Mouse (Mus musculus) lung, postnatal 4 days (tissue): ENCODE measurements at regions not wholly inside any gene's neighbourhood (a gene's known extent, or its start where the extent isn't known, plus 50 kb on each side); places are given as distances from the start of the nearest gene placed in this dataset.

Experiments
- DNase-seq, 2 experiments: peaks; one replicate each; pipeline ENCODE4 v3.0.0; 2021

DNA sequence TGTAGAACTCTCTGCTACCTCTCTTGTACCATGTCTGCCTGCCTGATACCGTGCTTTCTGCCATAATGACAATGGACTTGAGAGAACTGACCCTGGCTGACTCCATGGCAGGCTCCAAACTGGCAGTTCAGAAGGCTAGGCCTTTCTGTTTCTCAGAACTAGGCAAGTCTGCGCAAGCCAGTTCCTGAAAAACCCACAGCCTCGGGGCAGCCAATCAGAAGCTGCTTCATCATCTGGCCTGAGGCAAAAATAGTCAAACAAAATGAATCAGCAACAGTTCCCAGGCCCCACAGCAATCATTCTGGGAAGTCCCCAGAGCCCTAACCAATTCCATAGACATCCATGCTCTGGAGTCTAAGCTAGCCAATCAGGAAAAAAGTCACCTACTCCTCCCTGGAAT is 284.5 kb downstream of the Olfr1505 start:
- DNase-seq = no peak

DNA sequence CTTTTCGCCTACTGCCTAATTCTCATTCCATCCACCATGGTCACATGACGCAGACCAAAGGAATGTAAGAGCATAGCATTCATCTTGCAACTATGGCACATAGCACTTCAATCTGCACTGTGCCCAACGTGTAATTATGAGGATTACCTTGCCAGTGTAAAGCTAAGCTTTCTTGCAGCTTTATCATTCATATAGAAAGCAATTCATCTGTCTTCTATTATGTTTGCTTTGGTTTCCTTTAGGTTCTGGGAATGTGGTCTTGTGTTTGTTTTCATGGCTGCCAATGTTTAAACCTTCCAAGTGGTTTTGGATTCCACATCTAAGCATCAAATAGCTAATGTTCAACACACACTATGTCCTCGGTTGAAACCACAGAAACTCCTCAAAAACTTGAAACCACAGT is 307.2 kb downstream of the Olfr1505 start:
- DNase-seq = no peak

DNA sequence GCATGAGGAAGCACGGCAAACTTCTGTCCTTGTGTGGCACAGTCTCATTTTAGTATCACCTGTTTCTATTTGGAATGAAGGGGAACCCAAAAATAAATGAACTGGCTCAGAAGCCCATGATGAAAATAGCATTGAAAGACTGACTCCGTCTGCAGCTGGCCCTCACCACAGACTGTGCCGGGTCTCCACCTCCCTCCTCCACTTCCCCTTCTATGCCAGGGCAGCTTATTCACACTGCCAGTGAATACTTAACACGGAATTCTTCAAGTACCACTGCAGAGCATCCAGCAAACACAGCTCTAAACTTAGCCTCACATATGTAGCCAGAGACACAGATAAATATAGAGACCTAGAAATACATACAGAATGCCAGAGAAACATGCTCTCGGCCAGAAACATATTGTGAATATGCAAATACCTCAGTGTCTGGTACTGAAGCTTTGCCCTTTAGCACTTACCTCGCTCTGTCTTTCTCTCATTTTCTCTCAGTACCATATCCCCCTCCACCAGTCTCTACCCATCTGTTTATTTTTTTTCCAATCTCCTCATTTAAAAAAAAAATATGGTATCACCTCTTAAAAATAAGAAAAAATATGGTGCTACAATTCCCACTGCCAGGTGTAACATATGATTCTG is 311.8 kb downstream of the Olfr1505 start:
- DNase-seq = no peak

DNA sequence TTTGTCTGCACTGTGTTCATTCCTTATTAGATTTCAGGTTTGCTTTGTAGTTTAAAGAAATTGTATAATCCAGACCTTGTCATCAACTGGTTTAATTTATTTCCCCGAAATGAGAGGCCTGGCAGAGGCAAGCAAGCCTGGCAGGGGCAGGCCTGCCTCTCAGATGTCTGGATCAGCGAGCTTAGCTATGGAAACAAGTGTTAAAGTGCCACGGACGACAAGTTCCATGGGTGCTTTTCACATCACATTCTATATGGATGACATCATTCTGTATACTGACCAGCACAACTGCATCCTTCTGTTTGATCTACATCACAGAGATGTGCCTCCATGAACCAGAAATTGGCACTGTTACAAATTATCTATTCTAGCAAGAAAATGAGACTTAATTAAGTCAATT is 312.5 kb downstream of the Olfr1505 start:
- no peak for DNase-seq

DNA sequence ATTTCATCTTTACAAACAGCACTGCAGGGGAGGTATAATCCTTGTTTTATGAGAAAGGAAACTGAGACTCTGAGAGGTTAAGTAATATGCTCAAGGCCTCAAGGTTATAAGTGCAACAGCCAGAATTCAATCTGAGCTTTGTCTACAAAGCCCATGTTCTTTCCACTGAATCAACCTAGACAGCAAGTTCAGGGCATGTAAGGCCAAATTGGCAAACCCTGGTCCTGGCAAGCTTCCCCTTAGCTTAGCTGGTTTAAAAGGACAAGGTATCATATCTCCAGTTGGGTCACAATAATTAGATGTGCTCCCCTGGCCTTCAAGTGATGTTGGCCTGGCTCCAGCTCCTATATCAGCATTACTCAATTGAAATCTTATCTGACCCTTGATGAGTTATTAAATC is 313.2 kb downstream of the Olfr1505 start:
- DNase-seq = no peak

DNA sequence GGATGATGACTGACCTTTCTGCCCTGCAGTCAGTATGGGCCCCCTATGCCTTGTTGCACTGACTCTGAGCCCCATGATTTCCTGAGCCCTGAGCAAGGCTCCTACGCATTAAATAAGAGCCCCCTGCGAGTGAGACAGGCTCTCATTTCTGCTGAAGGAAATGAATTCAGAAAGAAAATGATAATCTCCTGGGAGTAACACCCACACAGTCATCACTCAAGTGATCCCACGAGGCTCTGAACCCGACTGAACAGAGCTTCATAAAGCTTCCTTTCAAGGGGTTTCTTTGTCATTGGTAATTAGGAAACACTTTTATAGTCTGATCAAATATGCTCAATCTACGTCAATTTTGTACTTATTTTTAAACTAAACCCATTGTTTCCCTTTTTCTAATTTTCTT is 330.2 kb downstream of the Olfr1505 start:
- no peak for DNase-seq

DNA sequence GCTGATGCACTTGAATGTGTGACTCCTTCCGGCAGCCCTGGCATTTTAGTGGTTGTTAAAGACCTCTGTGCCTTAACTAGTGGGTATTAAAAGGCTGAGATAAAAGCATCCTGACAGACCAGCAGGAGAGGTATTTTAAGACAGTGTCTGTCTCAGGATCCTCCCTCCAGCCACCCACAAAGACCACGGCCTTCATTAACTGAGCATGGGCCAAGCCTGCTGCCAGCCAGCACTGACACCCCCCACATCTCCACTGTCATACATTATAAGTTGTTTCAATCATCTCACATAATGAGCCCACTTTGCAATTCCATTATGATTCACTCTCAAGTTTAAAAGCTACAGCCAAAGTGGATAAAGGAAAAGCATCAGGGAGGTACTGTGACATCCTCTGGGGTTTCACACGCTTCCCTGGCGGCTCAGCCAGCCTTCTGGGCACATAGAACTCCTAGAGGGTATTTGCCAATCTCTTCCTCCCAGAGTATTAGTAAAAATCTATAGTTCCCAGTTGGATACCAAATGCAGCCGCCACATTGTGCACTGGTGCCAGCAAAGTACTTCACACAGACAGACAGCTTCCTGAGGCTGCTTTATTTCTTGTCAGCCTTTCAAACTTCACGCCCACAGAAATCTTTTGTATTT is 333.8 kb downstream of the Olfr1505 start:
- DNase-seq = no peak

DNA sequence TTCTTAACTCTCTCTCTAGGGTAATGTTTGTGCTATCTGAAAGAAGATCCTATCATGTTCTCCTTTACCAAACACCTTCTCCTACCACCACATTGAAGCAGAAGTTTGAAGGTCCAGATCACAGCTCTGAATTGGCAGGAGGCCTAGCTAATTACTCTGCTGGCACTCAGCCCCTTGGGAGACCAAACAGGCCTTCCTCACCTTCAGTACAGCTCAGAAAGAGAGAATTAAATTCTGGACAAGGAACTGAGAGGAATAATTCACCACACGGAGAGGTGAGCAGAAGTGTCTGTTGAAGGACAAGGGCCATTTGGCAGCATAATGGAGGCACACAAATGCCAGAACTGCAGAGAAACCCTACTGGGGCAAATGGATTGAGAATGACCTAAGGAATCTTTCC is 334.6 kb downstream of the Olfr1505 start:
- DNase-seq = no peak

DNA sequence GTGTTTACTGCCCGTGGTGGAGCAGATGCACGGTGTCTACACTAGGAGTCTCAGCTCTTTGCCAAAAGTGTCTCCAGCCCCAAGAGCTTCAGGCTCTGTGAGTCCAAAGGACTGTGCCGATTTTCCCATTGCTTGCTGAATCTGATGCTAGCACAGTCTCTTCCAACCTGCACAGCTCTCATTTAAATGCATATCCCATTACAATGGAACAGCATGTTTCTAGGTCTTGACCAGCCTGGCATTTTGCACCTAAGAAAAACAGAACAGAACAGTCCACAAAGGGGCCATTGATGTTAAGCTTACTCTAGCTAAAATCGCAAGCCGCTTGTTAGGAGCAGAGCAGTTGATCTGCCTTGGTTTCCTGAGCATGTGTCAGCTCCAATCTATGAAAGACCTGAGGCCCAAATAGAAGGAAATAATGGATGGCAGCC is 339.2 kb downstream of the Tle4 start:
- DNase-seq = no peak

DNA sequence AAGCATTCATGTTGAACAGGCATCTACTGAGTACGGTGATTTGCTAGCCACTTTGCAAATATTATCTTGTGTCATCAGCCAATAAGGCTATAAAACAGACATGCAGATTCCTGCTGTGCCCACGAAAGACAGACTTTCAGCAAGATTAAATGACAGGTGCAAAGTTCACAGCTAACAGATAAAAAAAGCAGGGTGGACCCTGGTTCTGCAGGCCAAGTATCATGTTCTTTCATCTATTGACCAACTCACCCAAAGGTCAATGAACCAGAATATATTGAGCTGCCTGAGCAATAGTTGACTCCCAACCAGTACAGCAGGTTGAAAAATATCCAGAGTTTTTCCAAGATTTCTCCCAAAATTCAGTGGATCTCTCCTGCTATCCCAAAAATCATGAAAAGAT is 338.6 kb downstream of the Tle4 start:
- DNase-seq = no peak

DNA sequence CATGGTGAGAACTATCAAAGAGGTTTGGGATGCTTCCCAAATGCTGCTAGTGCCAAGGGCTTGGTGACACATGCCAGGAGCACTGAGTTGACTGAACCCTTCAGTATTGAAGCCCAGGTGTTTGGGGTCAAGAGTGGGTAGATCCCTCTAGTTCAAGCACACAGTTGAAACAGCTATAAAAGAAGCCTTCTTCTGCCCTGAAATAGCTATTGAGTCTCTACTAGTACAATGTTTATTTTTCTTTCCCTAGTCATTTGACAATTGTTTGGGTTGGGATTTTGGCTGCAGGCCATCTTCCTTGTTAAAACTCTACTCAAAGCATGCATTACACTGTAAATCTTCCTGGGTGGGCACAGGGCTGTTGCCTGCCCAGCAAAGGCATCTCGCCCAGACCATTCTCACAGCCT is 308.5 kb downstream of the Tle4 start:
- DNase-seq = peak in 1 of 2 experiments; percentile 15

DNA sequence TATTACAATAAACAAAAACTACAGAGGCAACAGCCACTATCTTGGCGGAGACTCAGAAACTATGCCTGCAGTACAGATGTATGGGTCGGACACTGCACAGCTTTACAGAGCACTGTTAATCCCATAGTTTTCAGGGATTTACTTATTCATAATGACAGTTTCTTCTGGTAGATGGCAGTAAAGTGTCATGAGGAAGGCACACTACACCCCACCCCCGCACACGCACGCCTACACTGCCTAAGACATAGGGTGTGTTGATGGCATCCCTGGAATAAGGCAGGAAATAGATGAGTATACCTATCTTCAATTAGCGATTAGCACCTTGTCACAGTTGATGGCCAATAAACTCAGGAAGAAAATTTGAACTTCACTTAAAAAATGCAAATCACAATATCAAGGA is 306.9 kb downstream of the Tle4 start:
- no peak for DNase-seq

DNA sequence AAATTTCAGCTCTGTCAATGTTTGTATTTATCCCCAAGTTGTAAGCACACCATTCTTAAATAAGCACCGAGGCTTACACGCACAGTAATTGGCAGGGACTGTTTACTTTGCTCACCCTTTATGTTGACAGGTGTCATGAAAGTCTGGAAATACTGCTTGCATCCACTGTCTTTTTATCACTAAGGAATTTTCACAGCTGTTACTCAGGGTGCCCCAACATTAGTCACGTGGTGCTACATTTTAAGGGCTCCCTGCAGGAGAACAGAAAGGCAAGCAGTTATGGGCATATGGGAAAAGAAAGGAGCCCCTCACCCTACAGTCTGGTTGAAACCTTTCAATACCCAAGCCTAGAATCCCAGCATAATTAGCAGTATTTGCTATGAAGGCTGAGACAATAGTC is 304.7 kb downstream of the Tle4 start:
- DNase-seq = no peak

DNA sequence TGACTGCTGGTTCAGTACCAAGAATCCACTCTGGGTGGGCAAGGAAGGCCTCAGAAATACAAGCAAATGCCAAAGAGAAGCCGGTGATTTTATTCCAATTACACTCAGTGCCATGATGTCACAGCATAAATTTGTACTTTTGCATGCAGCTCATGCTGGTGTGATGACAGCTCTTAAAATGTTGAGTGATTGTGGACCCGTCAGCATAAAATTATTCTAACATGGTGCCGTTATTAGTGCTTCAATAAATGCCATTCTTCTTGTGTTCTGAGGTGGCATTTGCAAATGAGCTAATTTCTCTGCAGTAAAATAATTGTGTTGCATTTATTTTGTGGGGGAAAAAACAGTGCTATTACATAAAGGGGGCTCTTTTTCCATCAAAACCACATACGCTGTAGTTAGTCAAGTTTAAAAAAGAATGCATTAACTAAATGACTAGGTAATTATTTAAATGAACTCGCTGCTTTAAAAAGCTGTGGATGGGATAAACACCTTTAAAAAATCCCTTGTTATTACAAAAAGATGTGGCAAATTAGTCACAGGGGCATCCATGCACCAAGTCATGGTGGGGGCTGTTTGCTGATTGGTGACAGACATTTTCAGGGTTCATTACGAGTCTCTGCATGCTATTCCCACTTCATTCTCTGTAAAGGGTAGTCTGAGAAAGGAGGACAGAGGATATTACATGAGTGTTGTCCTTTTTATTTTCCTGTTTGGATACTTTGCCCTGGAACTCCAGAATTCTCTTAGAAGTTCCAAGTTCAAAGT is 296.5 kb downstream of the Tle4 start:
- no peak for DNase-seq

DNA sequence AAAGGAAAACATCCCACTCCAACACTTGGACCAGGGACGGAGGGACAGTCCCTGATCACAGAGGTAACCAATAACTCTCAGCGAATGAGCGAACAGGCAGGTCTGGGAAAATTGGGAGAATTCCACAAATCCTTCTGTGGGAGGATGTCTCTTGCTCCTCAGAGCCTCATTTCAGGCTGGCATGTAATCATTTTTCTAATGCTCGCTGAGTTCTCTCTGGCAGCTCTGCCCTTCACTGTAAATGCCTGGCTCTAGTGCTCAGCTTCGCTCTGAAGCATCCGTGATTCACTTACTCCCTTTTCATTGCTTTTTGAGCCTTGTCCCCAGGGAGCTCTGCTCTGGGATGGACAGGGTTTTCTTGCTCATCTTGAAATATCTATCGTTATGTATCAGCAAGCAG is 283.6 kb downstream of the Tle4 start:
- DNase-seq = no peak

DNA sequence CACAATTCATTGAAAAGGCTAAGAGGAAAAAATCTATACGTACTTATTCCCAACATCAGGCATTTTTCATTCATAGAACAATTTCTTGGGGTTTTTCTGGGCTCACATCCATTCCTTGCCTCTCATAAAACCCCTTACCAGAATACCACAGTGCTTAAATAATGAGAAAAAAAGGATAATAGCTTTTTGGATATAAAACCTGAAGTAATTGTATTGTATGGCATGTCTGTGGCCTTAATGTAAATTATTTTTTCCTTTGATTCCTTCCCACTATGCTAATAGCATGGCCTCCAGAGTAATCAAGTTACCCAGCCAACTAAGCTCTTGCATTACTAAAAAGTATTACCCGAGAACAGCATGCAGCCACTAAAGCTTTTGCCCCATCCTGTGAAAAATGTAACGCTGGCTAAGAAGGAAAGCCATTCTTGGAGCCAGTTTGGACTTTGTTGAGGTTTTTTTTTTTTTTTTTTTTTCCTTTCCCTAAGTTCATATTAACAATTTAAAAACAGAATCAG is 278.1 kb downstream of the Tle4 start:
- no peak for DNase-seq

DNA sequence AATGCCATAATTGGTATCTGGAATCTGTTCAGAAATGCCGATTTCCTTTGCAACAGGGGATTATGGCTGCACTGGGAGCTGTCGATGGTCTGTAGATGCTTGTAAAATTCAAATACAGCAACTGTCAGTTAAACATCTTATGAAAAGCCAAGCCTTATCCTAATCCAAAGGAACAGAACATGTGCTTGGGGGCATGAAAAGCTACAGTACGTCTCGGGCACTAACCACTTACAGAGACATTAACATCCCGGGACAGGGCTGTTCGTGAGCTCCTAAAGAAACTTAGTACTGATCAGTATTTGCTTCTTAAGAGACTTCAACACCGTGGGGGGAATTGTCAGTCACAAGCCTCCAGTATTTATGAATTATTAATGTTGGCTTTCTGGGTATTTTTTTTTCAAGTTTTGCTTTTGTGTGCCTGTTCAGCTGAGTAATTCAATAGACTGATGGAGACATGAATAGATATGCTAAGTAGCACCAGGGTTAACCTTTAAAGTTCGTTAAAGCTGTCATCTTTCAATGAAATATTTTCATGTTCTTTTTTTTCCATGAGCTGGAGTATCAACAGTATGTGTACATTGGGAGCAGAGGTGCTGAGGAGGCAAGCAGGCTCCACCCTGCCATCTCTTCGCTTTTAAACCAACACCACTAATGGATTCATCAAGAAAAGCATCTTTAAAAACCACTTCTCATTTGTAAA is 272.3 kb downstream of the Tle4 start:
- DNase-seq = no peak

DNA sequence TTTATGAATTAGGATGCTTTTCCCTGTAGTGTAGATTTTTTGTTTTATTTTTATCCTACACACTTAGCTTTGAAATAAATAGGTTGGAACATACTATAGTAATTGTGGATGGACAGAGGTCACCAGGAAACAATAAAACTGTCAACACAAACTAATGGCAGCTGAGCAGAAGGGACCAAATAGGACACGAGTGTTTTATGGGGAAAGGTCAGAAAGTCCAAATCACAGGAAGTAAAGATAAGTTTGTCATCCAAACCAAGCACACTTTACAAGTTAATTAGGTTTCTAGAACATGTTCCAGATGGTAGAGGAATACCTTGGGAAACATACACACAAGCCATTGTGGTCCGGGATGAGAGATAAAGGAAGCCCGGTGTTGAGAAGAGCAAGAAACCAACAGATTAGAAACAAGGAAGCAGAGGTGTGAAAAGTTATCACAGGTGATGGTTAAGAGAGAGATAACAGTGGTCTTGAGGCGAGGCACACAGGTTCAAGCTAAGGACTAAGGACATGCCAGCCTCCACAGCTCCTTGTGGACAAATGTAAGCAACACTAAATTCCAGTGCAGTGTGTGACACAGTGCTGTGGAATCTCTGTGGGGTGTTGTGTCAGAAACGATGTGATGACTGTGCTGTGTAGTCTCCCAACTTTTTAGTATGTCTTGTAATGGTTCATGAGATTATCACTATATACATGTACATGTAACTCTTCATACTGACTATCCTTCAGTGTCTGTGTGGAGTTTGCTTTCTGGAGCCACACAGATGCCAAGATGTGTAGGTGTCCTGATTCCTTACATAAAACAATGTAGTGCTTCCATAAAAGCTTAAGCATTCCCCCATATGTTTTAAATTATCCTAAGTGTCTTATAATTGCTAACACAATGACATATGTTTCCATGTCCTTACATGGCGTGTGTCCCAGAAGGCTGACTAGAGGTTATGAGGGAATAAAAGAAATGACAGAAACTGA is 264.5 kb downstream of the Tle4 start:
- DNase-seq = no peak

DNA sequence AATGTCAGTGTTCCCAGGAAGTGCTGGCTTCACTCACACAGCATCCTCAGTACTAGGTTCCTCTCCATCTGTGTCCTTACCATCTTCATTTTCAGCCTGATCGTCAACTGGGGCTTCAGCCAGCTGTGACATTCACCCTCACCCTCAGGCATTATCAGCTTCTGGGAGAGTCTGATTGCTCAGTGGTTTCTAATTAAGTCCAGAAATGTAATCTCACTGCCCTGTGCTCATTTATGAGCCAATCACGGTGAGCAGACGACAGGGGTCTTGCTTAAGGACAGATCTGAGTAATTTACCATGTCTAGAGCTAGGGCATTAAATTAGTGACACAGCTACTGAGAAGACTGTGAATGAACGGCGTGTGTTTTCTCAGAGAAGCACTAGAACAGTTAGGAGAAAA is 260.8 kb downstream of the Tle4 start:
- no peak for DNase-seq

DNA sequence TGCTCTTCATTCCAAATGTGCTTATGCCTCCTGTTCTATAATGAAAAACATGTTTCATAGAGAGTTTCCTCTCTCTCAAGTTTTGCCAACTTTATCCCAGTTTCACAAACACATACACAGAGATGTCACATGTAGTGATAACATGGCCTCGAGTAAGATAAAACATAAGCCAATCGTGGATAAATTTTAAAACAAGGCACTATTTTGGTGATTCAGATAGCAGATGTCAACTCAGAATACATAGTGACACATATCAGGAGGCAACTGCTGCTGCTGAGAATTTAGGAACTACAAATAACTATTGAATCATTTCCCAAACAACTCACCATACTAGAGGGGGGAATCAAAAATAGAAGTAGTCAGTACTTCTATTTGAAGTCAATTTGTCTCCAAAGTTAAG is 257.1 kb downstream of the Tle4 start:
- DNase-seq = no peak

DNA sequence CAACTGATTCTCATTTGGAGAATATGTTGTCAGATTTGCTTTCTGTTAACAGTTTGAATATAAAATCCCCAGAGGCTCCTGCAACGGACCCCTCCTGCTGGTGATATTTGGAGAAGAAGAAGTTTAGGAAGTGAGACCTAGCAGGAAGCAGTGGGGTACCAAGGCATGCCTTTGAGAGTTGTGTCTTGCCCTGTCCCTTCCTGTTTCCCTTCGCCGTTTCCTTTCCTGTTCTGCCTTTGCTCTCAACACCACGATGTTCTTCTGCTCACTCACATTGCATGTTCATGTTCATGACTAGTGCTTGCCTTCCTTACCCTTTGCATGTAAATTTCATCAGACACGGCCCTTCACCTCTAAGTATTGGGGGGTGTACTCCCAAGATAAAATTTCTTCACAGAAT is 254.0 kb downstream of the Tle4 start:
- no peak for DNase-seq

DNA sequence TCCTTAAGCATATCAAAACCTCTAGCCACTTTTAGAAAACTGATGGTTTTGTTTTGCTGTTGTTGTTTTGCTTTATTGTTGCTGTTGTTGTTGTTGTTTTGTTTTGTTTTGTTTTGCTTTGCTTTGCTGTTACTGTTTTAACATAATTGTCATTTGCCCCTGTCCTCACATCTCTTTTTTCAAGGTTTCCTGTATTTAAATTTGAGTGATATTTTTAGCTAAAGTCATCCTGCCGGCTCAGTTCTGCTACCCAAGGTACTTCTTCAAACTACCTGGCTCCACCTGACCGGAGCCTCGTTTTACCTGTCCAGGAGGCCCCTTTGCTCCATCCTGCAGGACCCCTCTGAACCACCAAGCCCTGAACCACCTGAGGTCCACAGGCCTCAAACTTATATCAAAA is 253.4 kb downstream of the Tle4 start:
- DNase-seq = no peak
